Mouse (Mus musculus): Measurements from ENCODE around the gene Josd2. TPM values are rescaled to one million over a fixed set of nuclear protein-coding genes. Genes with fewer than 3 reads are reported as not detected.

Josd2 gene
- polyA plus RNA-seq, 1 experiment from 2014 or later: 92.9 TPM

- no peak overlapping the region for H3K4me3 ChIP-seq
- peaks cover 28% of the 10 kb centered on the region for H3K27me3 ChIP-seq
- ATAC-seq (ENCODE audit: insufficient number of reproducible peaks, low FRiP score, low TSS enrichment, low read depth): no peak
- H3K9ac ChIP-seq: no peak overlapping the region
- 0 out of 2 replicates have a peak, but pooled peaks cover 2% of the 10 kb centered on the region for H3K36me3 ChIP-seq
- no peak overlapping the region for H3K27ac ChIP-seq
- H3K4me2 ChIP-seq: no peak overlapping the region
- H3K9me3 ChIP-seq: no peaks in the 10 kb centered on the region
- no peaks in the 10 kb centered on the region for H3K4me1 ChIP-seq
- 85% methylated on average over 1 of the region's 1 CpGs for WGBS
Measured at GRCm38 (mm10) chr7:44456302-44456701, 11.5 kb upstream of the Josd2 start.

DNA sequence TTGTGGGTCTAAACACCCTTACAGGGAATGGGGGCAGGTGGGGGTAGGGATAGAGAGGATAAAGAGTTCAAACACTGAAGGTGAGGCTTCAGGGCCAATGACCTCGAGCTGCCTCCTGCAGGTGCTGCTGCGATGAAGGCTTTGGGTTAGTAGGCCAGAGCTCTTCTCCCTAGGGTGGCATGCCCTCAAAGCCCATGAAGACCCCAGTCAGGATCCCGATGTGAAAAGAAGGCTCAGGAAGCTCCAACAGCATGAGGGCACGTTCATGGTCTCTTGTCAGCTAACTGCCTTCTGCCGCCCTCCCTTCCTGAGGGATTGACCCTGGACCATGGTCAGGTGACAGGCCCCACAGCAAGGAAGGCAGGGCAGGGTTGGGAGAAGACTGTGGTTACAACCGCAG, 7.7 kb upstream of the Josd2 start:
- H3K4me1 ChIP-seq: peaks cover 10% of the 10 kb centered on the region; the same call in 1 of the 2 replicates
- WGBS: 73% methylated on average over 6 of the region's 6 CpGs
- peaks cover 65% of the 10 kb centered on the region for H3K27me3 ChIP-seq

GRCm38 (mm10) chr7:44460767-44461502, 6.8 kb upstream of the Josd2 start:
- Histone ChIP-seq H3K27me3 (peaks cover 70% of the 10 kb centered on the region), H3K9me3 (no peaks in the 10 kb centered on the region), H3K4me3 (no peak overlapping the region), H3K4me2 (no peak overlapping the region), H3K9ac (no peak overlapping the region), H3K27ac (no peak overlapping the region), H3K36me3 (0 out of 2 replicates have a peak, but pooled peaks cover 10% of the 10 kb centered on the region), H3K4me1 (peaks cover 10% of the 10 kb centered on the region; the same call in 1 of the 2 replicates)
- no peak for ATAC-seq (ENCODE audit: insufficient number of reproducible peaks, low FRiP score, low TSS enrichment, low read depth)
- 66% methylated on average over 31 of the region's 31 CpGs for WGBS

More for the DNA sequence above, 7.7 kb upstream of the Josd2 start:
- no peak overlapping the region for H3K9ac ChIP-seq
- 0 out of 2 replicates have a peak, but pooled peaks cover 10% of the 10 kb centered on the region for H3K36me3 ChIP-seq
- ATAC-seq (ENCODE audit: insufficient number of reproducible peaks, low FRiP score, low TSS enrichment, low read depth): no peak
- H3K9me3 ChIP-seq: no peaks in the 10 kb centered on the region
- no peak overlapping the region for H3K27ac ChIP-seq
- no peak overlapping the region for H3K4me3 ChIP-seq
- no peak overlapping the region for H3K4me2 ChIP-seq

GRCm38 (mm10) chr7:44461503-44462217, 6.1 kb upstream of the Josd2 start:
- Histone ChIP-seq H3K4me3 (0 out of 2 replicates have a peak overlapping the region, but pooled peaks have one; percentile 14), H3K4me1 (peaks cover 10% of the 10 kb centered on the region; the same call in 1 of the 2 replicates), H3K27ac (no peak overlapping the region), H3K36me3 (0 out of 2 replicates have a peak, but pooled peaks cover 10% of the 10 kb centered on the region), H3K4me2 (0 out of 2 replicates have a peak overlapping the region, but pooled peaks have one; percentile 29), H3K27me3 (peaks cover 70% of the 10 kb centered on the region), H3K9me3 (no peaks in the 10 kb centered on the region), H3K9ac (no peak overlapping the region)
- ATAC-seq (ENCODE audit: insufficient number of reproducible peaks, low FRiP score, low TSS enrichment, low read depth): no peak
- 54% methylated on average over 51 of the region's 57 CpGs for WGBS

GRCm38 (mm10) chr7:44462218-44463055, 5.3 kb upstream of the Josd2 start:
- H3K9me3 ChIP-seq: no peaks in the 10 kb centered on the region
- peaks cover 15% of the 10 kb centered on the region for H3K4me1 ChIP-seq
- 18% methylated on average over 68 of the region's 77 CpGs for WGBS
- H3K4me3 ChIP-seq: peak overlapping the region; percentile 14
- no peak for ATAC-seq (ENCODE audit: insufficient number of reproducible peaks, low FRiP score, low TSS enrichment, low read depth)
- H3K27ac ChIP-seq: no peak overlapping the region
- 0 out of 2 replicates have a peak, but pooled peaks cover 10% of the 10 kb centered on the region for H3K36me3 ChIP-seq
- H3K9ac ChIP-seq: no peak overlapping the region
- H3K27me3 ChIP-seq: peaks cover 70% of the 10 kb centered on the region
- H3K4me2 ChIP-seq: peak overlapping the region; percentile 29

- 28% methylated on average over 8 of the region's 8 CpGs for WGBS
- ATAC-seq (ENCODE audit: insufficient number of reproducible peaks, low FRiP score, low TSS enrichment, low read depth): no peak
- no peak overlapping the region for H3K9ac ChIP-seq
- H3K4me3 ChIP-seq: peak overlapping the region; percentile 14; the same call in 1 of the 2 replicates
- H3K4me1 ChIP-seq: peaks cover 17% of the 10 kb centered on the region
- H3K4me2 ChIP-seq: peak overlapping the region; percentile 29
- peaks cover 70% of the 10 kb centered on the region for H3K27me3 ChIP-seq
- no peaks in the 10 kb centered on the region for H3K9me3 ChIP-seq
- 0 out of 2 replicates have a peak, but pooled peaks cover 10% of the 10 kb centered on the region for H3K36me3 ChIP-seq
- no peak overlapping the region for H3K27ac ChIP-seq
Measured at GRCm38 (mm10) chr7:44463056-44463425, 4.7 kb upstream of the Josd2 start.

DNA sequence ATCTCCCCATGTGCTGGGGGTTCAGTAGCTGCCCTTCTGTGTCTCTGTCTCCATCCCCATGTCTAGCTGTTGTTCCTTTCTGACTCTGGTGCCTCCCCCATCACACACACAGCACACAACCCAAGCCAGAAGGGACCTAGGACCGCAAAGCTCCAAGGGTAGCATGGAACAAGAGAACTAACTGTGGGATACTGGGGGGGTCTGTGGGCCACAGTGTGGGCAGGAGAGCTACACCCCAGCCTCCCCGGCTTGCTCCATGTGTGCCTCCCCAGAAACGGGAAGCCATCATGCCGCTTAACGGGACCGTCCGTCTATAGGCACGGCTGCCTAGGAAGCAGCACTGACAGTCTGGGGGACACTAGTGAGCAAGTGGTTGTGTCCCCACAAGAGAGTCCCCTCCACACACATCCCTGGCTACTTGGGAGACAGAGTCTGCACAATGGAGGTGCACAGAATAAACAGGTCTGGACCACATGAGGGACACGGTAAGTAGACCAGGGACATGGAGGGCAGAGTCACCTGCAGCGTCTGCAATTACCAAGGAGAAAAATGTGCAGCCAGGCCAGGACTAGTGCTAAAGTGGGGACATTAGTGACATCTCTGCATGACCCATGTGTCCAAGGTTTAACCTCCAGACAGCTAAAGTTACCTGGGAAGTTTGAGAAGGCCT, 4.1 kb upstream of the Josd2 start:
- no peak overlapping the region for H3K9ac ChIP-seq
- H3K27me3 ChIP-seq: peaks cover 68% of the 10 kb centered on the region

DNA sequence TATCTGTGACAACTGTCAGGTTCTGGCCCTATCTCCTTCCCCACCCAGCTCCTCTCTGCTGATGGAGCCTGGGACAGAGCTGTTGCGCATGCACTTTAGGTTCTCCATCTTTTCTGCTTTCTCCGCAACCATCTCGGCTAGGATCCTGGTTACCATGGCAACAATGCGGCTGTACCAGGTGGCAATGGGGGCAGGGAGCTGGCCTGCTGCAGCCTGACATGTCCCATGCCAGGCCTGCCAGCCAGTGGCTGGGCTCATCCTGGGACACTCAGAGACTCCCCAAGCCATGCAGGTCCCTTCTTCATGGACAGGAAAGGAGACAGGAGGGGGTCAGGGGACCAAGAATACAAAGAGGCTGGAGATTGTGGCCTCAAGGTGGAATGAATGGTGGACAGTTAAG, 3.3 kb upstream of the Josd2 start:
- 0 out of 2 replicates have a peak, but pooled peaks cover 11% of the 10 kb centered on the region for H3K36me3 ChIP-seq
- 26% methylated on average over 4 of the region's 4 CpGs for WGBS
- peaks cover 27% of the 10 kb centered on the region for H3K4me1 ChIP-seq
- no peak overlapping the region for H3K4me2 ChIP-seq
- H3K27ac ChIP-seq: no peak overlapping the region
- no peaks in the 10 kb centered on the region for H3K9me3 ChIP-seq
- H3K27me3 ChIP-seq: peaks cover 60% of the 10 kb centered on the region
- no peak for ATAC-seq (ENCODE audit: insufficient number of reproducible peaks, low FRiP score, low TSS enrichment, low read depth)
- no peak overlapping the region for H3K9ac ChIP-seq
- H3K4me3 ChIP-seq: no peak overlapping the region

More for the DNA sequence above, 4.1 kb upstream of the Josd2 start:
- Histone ChIP-seq H3K36me3 (0 out of 2 replicates have a peak, but pooled peaks cover 10% of the 10 kb centered on the region), H3K27ac (no peak overlapping the region), H3K4me2 (no peak overlapping the region), H3K4me3 (no peak overlapping the region), H3K4me1 (peaks cover 22% of the 10 kb centered on the region), H3K9me3 (no peaks in the 10 kb centered on the region)
- WGBS: 82% methylated on average over 10 of the region's 10 CpGs
- no peak for ATAC-seq (ENCODE audit: insufficient number of reproducible peaks, low FRiP score, low TSS enrichment, low read depth)

GRCm38 (mm10) chr7:44465111-44465510, 2.7 kb upstream of the Josd2 start, which contains the start of gene Aspdh:
Aspdh (plus strand) TSS chr7:44465391.
- ATAC-seq (ENCODE audit: insufficient number of reproducible peaks, low FRiP score, low TSS enrichment, low read depth): no peak
- no peak within 1 kb of the TSS for H3K4me3 ChIP-seq
- no peak within 1 kb of the TSS for H3K27ac ChIP-seq
- no peaks in the 10 kb centered on the region for H3K9me3 ChIP-seq
- peaks cover 27% of the 10 kb centered on the region for H3K4me1 ChIP-seq
- H3K4me2 ChIP-seq: no peak within 1 kb of the TSS
- 0 out of 2 replicates have a peak, but pooled peaks cover 16% of the 10 kb centered on the region for H3K36me3 ChIP-seq
- H3K9ac ChIP-seq: no peak within 1 kb of the TSS
- 64% methylated on average over 2 of the region's 2 CpGs for WGBS
- H3K27me3 ChIP-seq: peaks cover 54% of the 10 kb centered on the region

- Histone ChIP-seq H3K9me3 (no peaks in the 10 kb centered on the region), H3K27me3 (peaks cover 43% of the 10 kb centered on the region), H3K27ac (no peak overlapping the region), H3K4me1 (peaks cover 29% of the 10 kb centered on the region), H3K9ac (no peak overlapping the region), H3K4me2 (no peak overlapping the region), H3K36me3 (peaks cover 18% of the 10 kb centered on the region; the same call in 1 of the 2 replicates), H3K4me3 (no peak overlapping the region)
- no peak for ATAC-seq (ENCODE audit: insufficient number of reproducible peaks, low FRiP score, low TSS enrichment, low read depth)
- 82% methylated on average over 10 of the region's 10 CpGs for WGBS
Measured at GRCm38 (mm10) chr7:44466006-44466887, 1.5 kb upstream of the Josd2 start.

Data from limb, embryonic 15.5 days (tissue).